Mouse (Mus musculus): ENCODE data around the gene Fuz.

DNA sequence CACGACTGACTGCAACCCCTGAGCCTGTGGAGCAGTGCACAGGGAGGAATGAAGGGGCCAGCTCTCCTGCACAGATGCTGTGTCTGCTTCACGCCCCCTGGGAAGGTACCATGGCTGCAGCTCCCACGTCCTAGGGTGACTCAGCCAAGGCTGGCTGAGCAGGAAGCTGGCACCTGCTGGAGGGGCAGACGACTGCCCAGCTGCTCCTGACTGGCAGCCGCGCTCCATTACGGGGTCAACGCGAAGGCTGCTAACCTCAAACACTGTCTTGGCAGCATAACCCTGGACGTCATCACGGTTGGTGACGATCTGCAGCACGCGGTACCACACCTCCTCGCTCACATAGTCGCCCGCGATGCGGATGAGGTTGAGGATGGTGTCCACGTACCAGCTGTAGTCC is 9.6 kb downstream of the Fuz start:
- no peak for TF ChIP-seq CTCF (IDR thresholded peaks at IDR 0.05; ENCODE audit: low read depth, low read length)
- no peak for TF ChIP-seq POLR2A (IDR thresholded peaks at IDR 0.05; ENCODE audit: extremely low read depth, insufficient read depth, low read length)

Data from liver, adult 2 months (tissue).